Mouse (Mus musculus) CH12.LX (cell line): ENCODE data around the gene Gtf2h1. TPM values are rescaled to one million over a fixed set of nuclear protein-coding genes. Genes with fewer than 3 reads are reported as not detected.

Source experiments
- DNase-seq: peaks from one replicate; pipeline ENCODE4 v3.0.0-alpha.2; 2013; ENCODE audit errors: extremely low read depth
- H3K27ac ChIP-seq: 2 replicates; pipeline ENCODE4 v1.5.1; 2012; ENCODE audit warnings: low read depth, mild to moderate bottlenecking, control low read depth, moderate library complexity; ENCODE audit not compliant: insufficient read depth
- H3K27me3 ChIP-seq: replicated peaks from 2 replicates; pipeline ENCODE3; 2012; ENCODE audit warnings: inconsistent platforms
- H3K36me3 ChIP-seq, 2 experiments: replicated peaks in 1 of 2; 2 replicates each; pipeline versions ENCODE3 to v1.6.1; 2012; ENCODE audit warnings: inconsistent platforms in 1 of 2, low read length in 1 of 2, mild to moderate bottlenecking in 1 of 2, mixed read lengths in 1 of 2, moderate library complexity in 1 of 2; ENCODE audit not compliant: control insufficient read depth in 1 of 2, insufficient read depth in 1 of 2
- H3K4me1 ChIP-seq, 2 experiments: 2 replicates each; pipeline ENCODE4 v1.6.1; 2012; ENCODE audit warnings: inconsistent platforms in 1 of 2, moderate library complexity in 1 of 2; ENCODE audit not compliant: insufficient read depth in 2 of 2, control insufficient read depth in 1 of 2
- H3K4me2 ChIP-seq: 2 replicates; pipeline ENCODE4 v1.6.1; 2012; ENCODE audit warnings: low read depth, mild to moderate bottlenecking, control low read depth; ENCODE audit not compliant: poor library complexity, insufficient read depth, severe bottlenecking
- H3K4me3 ChIP-seq, 3 experiments: fragments of 150-350 bp in 1 of 3; sonication (generic) in 1 of 3; replicated peaks in 1 of 3; 2 replicates each; pipeline versions ENCODE3 to v1.5.1; 2011 to 2012; ENCODE audit warnings: low read depth in 2 of 3, low read length in 2 of 3, mild to moderate bottlenecking in 2 of 3, moderate library complexity in 2 of 3, control low read depth in 1 of 3, improper control_type of control experiment in 1 of 3, inconsistent platforms in 1 of 3, mixed read lengths in 1 of 3; ENCODE audit not compliant: poor library complexity in 1 of 3
- H3K79me2 ChIP-seq: replicated peaks from 2 replicates; pipeline ENCODE4 v1.6.1; 2012; ENCODE audit warnings: mild to moderate bottlenecking, moderate library complexity; ENCODE audit not compliant: control insufficient read depth, poor library complexity, insufficient read depth, severe bottlenecking; ENCODE audit errors: extremely low read depth
- H3K9ac ChIP-seq: 2 replicates; pipeline ENCODE4 v1.6.1; 2012; ENCODE audit warnings: low read depth, mild to moderate bottlenecking, control low read depth, moderate library complexity; ENCODE audit not compliant: insufficient read depth
- H3K9me3 ChIP-seq: replicated peaks from 2 replicates; pipeline ENCODE3; 2012; ENCODE audit warnings: low read length, inconsistent platforms, mixed read lengths
- CHD1 ChIP-seq: IDR thresholded peaks from 2 replicates; pipeline ENCODE4 v1.6.1; 2012; ENCODE audit warnings: low read depth, low read length, improper control_type of control experiment, inconsistent platforms
- E2F4 ChIP-seq: IDR thresholded peaks from 2 replicates; pipeline ENCODE4 v1.6.1; 2011; ENCODE audit warnings: low read depth, low read length, improper control_type of control experiment; ENCODE audit not compliant: insufficient replicate concordance
- ELF1 ChIP-seq: IDR thresholded peaks from 2 replicates; pipeline ENCODE4 v1.6.1; 2014; ENCODE audit warnings: low read depth, mild to moderate bottlenecking, inconsistent platforms, low read length, improper control_type of control experiment
- ETS1 ChIP-seq: conservative IDR thresholded peaks from 2 replicates; pipeline ENCODE4 v1.6.1; 2012; ENCODE audit warnings: low read depth, mild to moderate bottlenecking, inconsistent platforms, low read length, improper control_type of control experiment, moderate library complexity
- KAT2A ChIP-seq: IDR thresholded peaks from 2 replicates; pipeline ENCODE4 v1.6.1; 2012; ENCODE audit warnings: low read length, improper control_type of control experiment, inconsistent platforms; ENCODE audit not compliant: insufficient replicate concordance
- MAX ChIP-seq: IDR thresholded peaks from 2 replicates; pipeline ENCODE4 v1.6.1; 2011; ENCODE audit warnings: low read length, improper control_type of control experiment
- MXI1 ChIP-seq: IDR thresholded peaks from 2 replicates; pipeline ENCODE4 v1.6.1; 2011; ENCODE audit warnings: mild to moderate bottlenecking, low read depth, low read length, improper control_type of control experiment
- MYC ChIP-seq: IDR thresholded peaks from 2 replicates; pipeline ENCODE4 v1.6.1; 2011; ENCODE audit warnings: low read depth, mild to moderate bottlenecking, improper control_type of control experiment, low read length
- NELFE ChIP-seq: IDR thresholded peaks from 2 replicates; pipeline ENCODE4 v1.6.1; 2011; ENCODE audit warnings: low read depth, low read length, improper control_type of control experiment
- NRF1 ChIP-seq: IDR thresholded peaks from 2 replicates; pipeline ENCODE4 v1.6.1; 2014; ENCODE audit warnings: low read depth, mild to moderate bottlenecking, inconsistent platforms, low read length, improper control_type of control experiment, moderate library complexity
- PAX5 ChIP-seq: IDR thresholded peaks from 2 replicates; pipeline ENCODE4 v1.6.1; 2012; ENCODE audit warnings: low read length, inconsistent platforms, mixed read lengths
- POLR2A ChIP-seq: IDR thresholded peaks from 2 replicates; pipeline ENCODE4 v1.6.1; 2011; ENCODE audit warnings: low read depth, mild to moderate bottlenecking, improper control_type of control experiment, low read length
- RAD21 ChIP-seq: IDR thresholded peaks from 2 replicates; pipeline ENCODE4 v1.6.1; 2011; ENCODE audit warnings: low read depth, mild to moderate bottlenecking, low read length, improper control_type of control experiment, moderate library complexity
- SIN3A ChIP-seq: IDR thresholded peaks from 2 replicates; pipeline ENCODE4 v1.6.1; 2012; ENCODE audit warnings: low read length, improper control_type of control experiment, inconsistent platforms
- SMC3 ChIP-seq: IDR thresholded peaks from 2 replicates; pipeline ENCODE4 v1.6.1; 2011; ENCODE audit warnings: low read depth, low read length, improper control_type of control experiment
- TBP ChIP-seq: conservative IDR thresholded peaks from 2 replicates; pipeline ENCODE4 v1.6.1; 2011; ENCODE audit warnings: low read depth, low read length, improper control_type of control experiment
- ZMIZ1 ChIP-seq: IDR thresholded peaks from 2 replicates; pipeline ENCODE4 v1.6.1; 2012; ENCODE audit warnings: low read depth, mild to moderate bottlenecking, inconsistent platforms, low read length, improper control_type of control experiment
- dilution Hi-C: fragments of 300-500 bp; cut with MboI; formaldehyde crosslinking; loops from 2 replicates; pipeline ENCODE4 v1.14.3; 2020; ENCODE audit warnings: low sequenced_read_pairs; ENCODE audit not compliant: extremely low pct_unique_long_range_greater_than_20kb, extremely low pct_ligation_motif_present
- in situ Hi-C: fragments of 300-500 bp; cut with MboI; formaldehyde crosslinking; loops from 3 replicates; pipeline ENCODE4 v1.14.3; 2019; ENCODE audit warnings: low sequenced_read_pairs, low pct_ligation_motif_present, low pct_unique_long_range_greater_than_20kb, mixed read lengths
- polyA plus RNA-seq: library from polyadenylated mRNA; unstranded; fragments of >175 nt; gene quantifications from 2 replicates; pipeline ENCODE4 v1.2.1, GENCODE M21; 2012; ENCODE audit warnings: low read depth; ENCODE audit not compliant: insufficient read length
- total RNA-seq, 2 experiments: library from RNA; depleted of rRNA; stranded (reverse); fragments of 300-350 nt in 1 of 2; fragments of >200 nt in 1 of 2; gene quantifications; 2 replicates each; pipeline ENCODE4 v1.2.3; 2012 to 2014

Gene Gtf2h1
- total and polyA plus RNA-seq, 3 experiments = 79.2 to 172 (median 161) TPM

DNA sequence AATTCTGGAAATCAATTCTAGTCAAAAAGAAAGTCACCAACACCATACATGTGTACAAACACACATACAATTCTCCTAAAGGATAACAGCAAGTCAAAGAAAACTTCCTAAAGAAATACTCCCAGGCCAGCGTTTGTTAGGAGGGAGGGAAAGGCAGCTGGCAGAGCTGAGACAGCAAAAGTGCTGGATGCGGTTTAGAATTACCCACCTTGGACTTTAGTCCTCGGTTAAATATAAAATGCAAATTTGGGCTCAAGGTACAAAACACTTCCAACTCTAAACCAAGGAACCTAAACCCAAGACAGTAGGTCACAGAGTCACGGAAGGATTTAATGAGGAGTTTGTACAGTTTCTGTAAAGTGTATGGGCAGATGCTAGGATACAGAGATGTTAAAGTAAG lies 2.0 kb upstream of the Gtf2h1 start:
- no peak overlapping the region for H3K27ac ChIP-seq
- H3K4me2 ChIP-seq = no peak overlapping the region
- H3K27me3 ChIP-seq = no peaks in the 10 kb centered on the region
- in situ Hi-C loops = no loop called here
- H3K4me1 ChIP-seq = peaks cover 0 to 22% of the 10 kb centered on the region in 2 experiments; a peak in 2 of 4 replicates
- no peak overlapping the region for H3K4me3 ChIP-seq
- peaks cover 8 to 23% of the 10 kb centered on the region in 2 experiments for H3K36me3 ChIP-seq
- H3K79me2 ChIP-seq = peaks cover 35% of the 10 kb centered on the region
- dilution Hi-C loops = no loop called here
- TF ChIP-seq ETS1 (no peak), NRF1 (no peak), ELF1 (no peak), MXI1 (no peak), SIN3A (no peak), RAD21 (no peak), TBP (no peak), ZMIZ1 (no peak), MAX (no peak), CHD1 (no peak), E2F4 (no peak), PAX5 (no peak), NELFE (no peak)
- no peaks in the 10 kb centered on the region for H3K9me3 ChIP-seq
- H3K9ac ChIP-seq = no peak overlapping the region
- no peak for DNase-seq

DNA sequence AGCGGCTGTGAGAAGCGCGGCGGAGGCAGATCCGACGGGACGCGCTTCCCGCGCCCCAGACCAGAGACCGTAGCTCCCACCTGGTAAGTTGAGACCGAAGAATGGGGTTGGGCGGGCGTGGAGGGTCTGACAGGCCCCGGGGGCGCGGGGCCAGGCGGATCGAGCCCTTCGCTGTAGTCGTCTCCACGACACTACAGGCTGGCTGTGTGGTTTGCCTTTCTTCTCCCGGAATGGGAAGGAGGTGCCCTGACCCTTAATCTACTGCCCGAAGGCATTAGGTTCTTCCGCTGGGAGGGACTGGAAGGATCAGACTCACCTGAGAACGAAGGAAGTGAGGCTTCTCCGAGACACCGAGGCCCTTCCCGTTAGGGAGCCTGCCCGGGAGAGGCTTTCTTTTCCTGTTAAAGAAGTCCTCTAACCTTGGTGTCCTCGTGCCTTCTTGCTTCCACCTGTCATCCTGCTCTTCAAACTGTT lies 340 bp downstream of the Gtf2h1 start:
- H3K4me2 ChIP-seq = peak overlapping the region; percentile 100
- in situ Hi-C loops = loop anchor here (5.0 kb wide), 1 partner anchor 51 kb away; no protein-coding TSS in a partner anchor
- H3K27ac ChIP-seq = peak overlapping the region; percentile 71
- H3K9me3 ChIP-seq = no peaks in the 10 kb centered on the region
- H3K9ac ChIP-seq = peak overlapping the region; percentile 72
- TF ChIP-seq MYC (no peak), KAT2A (no peak), SMC3 (no peak), E2F4 (no peak), TBP (no peak), CHD1 (0 out of 2 replicates have a peak, but pooled peaks have one; percentile 0), POLR2A (no peak)
- no peak for DNase-seq
- dilution Hi-C loops = no loop called here
- H3K36me3 ChIP-seq = peaks cover 3 to 23% of the 10 kb centered on the region in 2 experiments
- peak overlapping the region; percentile 89 to 95 (median 94) for H3K4me3 ChIP-seq
- H3K4me1 ChIP-seq = peaks cover 2 to 26% of the 10 kb centered on the region in 2 experiments; a peak in 2 of 4 replicates
- H3K27me3 ChIP-seq = no peaks in the 10 kb centered on the region
- peaks cover 47% of the 10 kb centered on the region for H3K79me2 ChIP-seq
